Mouse (Mus musculus): ENCODE measurements at regions not wholly inside any gene's neighbourhood (a gene's known extent, or its start where the extent isn't known, plus 50 kb on each side); places are given as distances from the start of the nearest gene placed in this dataset.

- peak; percentile 73 for ATAC-seq (ENCODE audit: low TSS enrichment)
Measured at GRCm38 (mm10) chr14:105718676-105719441, 177.8 kb downstream of the Spry2 start.

GRCm38 (mm10) chr14:105717821-105718220 is 178.8 kb downstream of the Spry2 start:
- no peak for ATAC-seq (ENCODE audit: low TSS enrichment)

- peak; percentile 16; the same call in 1 of the 2 replicates for ATAC-seq (ENCODE audit: low TSS enrichment)
Measured at GRCm38 (mm10) chr14:105708691-105709090, 187.9 kb downstream of the Spry2 start.

GRCm38 (mm10) chr14:105706756-105707155 is 189.9 kb downstream of the Spry2 start:
- ATAC-seq (ENCODE audit: low TSS enrichment): no peak

GRCm38 (mm10) chr14:105698616-105699015 is 198.0 kb downstream of the Spry2 start:
- ATAC-seq (ENCODE audit: low TSS enrichment): no peak

- ATAC-seq (ENCODE audit: low TSS enrichment): no peak
Measured at GRCm38 (mm10) chr14:105698086-105698485, 198.5 kb downstream of the Spry2 start.

- no peak for ATAC-seq (ENCODE audit: low TSS enrichment)
Measured at GRCm38 (mm10) chr14:105697398-105697797, 199.2 kb downstream of the Spry2 start.

- no peak for ATAC-seq (ENCODE audit: low TSS enrichment)
Measured at GRCm38 (mm10) chr14:105694969-105695368, 201.7 kb downstream of the Spry2 start.

GRCm38 (mm10) chr14:105693713-105694112 is 202.9 kb downstream of the Spry2 start:
- ATAC-seq (ENCODE audit: low TSS enrichment): no peak

GRCm38 (mm10) chr14:105684826-105685465 is 211.7 kb downstream of the Spry2 start:
- ATAC-seq (ENCODE audit: low TSS enrichment): no peak

- ATAC-seq (ENCODE audit: low TSS enrichment): no peak
Measured at GRCm38 (mm10) chr14:105684329-105684728, 212.3 kb downstream of the Spry2 start.

- ATAC-seq (ENCODE audit: low TSS enrichment): no peak; the same call in 1 of the 2 replicates
Measured at GRCm38 (mm10) chr14:105676646-105676930, 220.0 kb downstream of the Spry2 start.

- ATAC-seq (ENCODE audit: low TSS enrichment): peak; percentile 66
Measured at GRCm38 (mm10) chr14:105675801-105676645, 220.6 kb downstream of the Spry2 start.

- ATAC-seq (ENCODE audit: low TSS enrichment): no peak
Measured at GRCm38 (mm10) chr14:105675006-105675405, 221.6 kb downstream of the Spry2 start.

GRCm38 (mm10) chr14:105668969-105669368 is 227.7 kb downstream of the Spry2 start:
- ATAC-seq (ENCODE audit: low TSS enrichment): peak; percentile 97

GRCm38 (mm10) chr14:105664671-105665198 is 231.9 kb downstream of the Spry2 start:
- ATAC-seq (ENCODE audit: low TSS enrichment): no peak

GRCm38 (mm10) chr14:105663472-105663871 is 233.1 kb downstream of the Spry2 start:
- ATAC-seq (ENCODE audit: low TSS enrichment): no peak

GRCm38 (mm10) chr14:105662839-105663238 is 233.8 kb downstream of the Spry2 start:
- ATAC-seq (ENCODE audit: low TSS enrichment): no peak

- ATAC-seq (ENCODE audit: low TSS enrichment): peak; percentile 96
Measured at GRCm38 (mm10) chr14:105658316-105658715, 238.3 kb downstream of the Spry2 start.

- ATAC-seq (ENCODE audit: low TSS enrichment): no peak
Measured at GRCm38 (mm10) chr14:105647166-105647565, 249.5 kb downstream of the Spry2 start.

- ATAC-seq (ENCODE audit: low TSS enrichment): no peak; the same call in 1 of the 2 replicates
Measured at GRCm38 (mm10) chr14:105644428-105644827, 252.2 kb downstream of the Spry2 start.

- ATAC-seq (ENCODE audit: low TSS enrichment): no peak
Measured at GRCm38 (mm10) chr14:105643285-105643957, 253.2 kb downstream of the Spry2 start.

Measured in frontal cortex, adult (tissue).